Mouse (Mus musculus): Measurements from ENCODE around the gene Cpsf4l.

Cpsf4l gene

GRCm38 (mm10) chr11:113733631-113734364 lies 24.0 kb upstream of the Cpsf4l start:
- peak; percentile 57 for DNase-seq

GRCm38 (mm10) chr11:113731945-113732612 lies 22.3 kb upstream of the Cpsf4l start:
- no peak for DNase-seq

- no peak for DNase-seq
Observed at GRCm38 (mm10) chr11:113730879-113731278, 21.1 kb upstream of the Cpsf4l start.

- DNase-seq, result no peak
Observed at GRCm38 (mm10) chr11:113729917-113730316, 20.1 kb upstream of the Cpsf4l start.

- no peak for DNase-seq
Observed at GRCm38 (mm10) chr11:113729239-113729638, 19.4 kb upstream of the Cpsf4l start.

- no peak for DNase-seq
Observed at GRCm38 (mm10) chr11:113727992-113728391, 18.2 kb upstream of the Cpsf4l start.

GRCm38 (mm10) chr11:113726994-113727888 lies 17.4 kb upstream of the Cpsf4l start:
- DNase-seq, result no peak

GRCm38 (mm10) chr11:113725235-113726048 lies 15.6 kb upstream of the Cpsf4l start:
- DNase-seq, result no peak

GRCm38 (mm10) chr11:113722405-113723090 lies 12.7 kb upstream of the Cpsf4l start:
- DNase-seq, result no peak

- DNase-seq, result peak; percentile 70
Observed at GRCm38 (mm10) chr11:113717767-113718424, 8.1 kb upstream of the Cpsf4l start.

GRCm38 (mm10) chr11:113716132-113716531 lies 6.3 kb upstream of the Cpsf4l start:
- DNase-seq, result no peak

- no peak for DNase-seq
Observed at GRCm38 (mm10) chr11:113715078-113715674, 5.4 kb upstream of the Cpsf4l start.

- DNase-seq, result no peak
Observed at GRCm38 (mm10) chr11:113711061-113711460, 1.2 kb upstream of the Cpsf4l start.

- DNase-seq, result no peak
Observed at GRCm38 (mm10) chr11:113710257-113710777, 500 bp upstream of the Cpsf4l start.

GRCm38 (mm10) chr11:113709272-113709671 lies 545 bp downstream of the Cpsf4l start:
- DNase-seq, result no peak

- DNase-seq, result no peak
Observed at GRCm38 (mm10) chr11:113708629-113709213, 1.1 kb downstream of the Cpsf4l start.

- no peak for DNase-seq
Observed at GRCm38 (mm10) chr11:113705966-113706652, 3.7 kb downstream of the Cpsf4l start.

- peak; percentile 81 for DNase-seq
Observed at GRCm38 (mm10) chr11:113703758-113704157, 6.1 kb downstream of the Cpsf4l start.

- DNase-seq, result no peak
Observed at GRCm38 (mm10) chr11:113699643-113700042, 10.2 kb downstream of the Cpsf4l start.
